Mouse (Mus musculus): ENCODE results near the gene Sln.

DNA sequence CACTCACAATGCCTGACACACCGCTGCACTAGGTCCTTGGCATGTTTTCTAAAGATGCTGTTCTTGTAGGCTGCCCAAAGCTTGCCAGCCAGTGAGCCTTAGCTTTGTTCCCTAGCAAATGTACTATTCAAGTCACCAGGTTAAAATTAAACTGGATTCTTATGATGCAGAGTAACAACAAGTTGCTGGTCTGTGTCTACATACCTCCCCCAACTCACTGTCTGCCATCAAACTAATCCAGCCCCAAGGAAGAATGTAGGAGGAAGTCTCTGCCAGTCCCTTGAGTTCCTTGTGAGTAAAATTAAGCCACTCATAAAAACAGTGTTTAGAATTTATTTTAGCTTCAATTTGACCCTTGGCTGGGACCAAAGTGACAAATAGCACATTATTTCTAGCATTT, 3.7 kb downstream of the Sln start:
- TF ChIP-seq CTCF (IDR thresholded peaks at IDR 0.05; ENCODE audit: low read depth) (no peak), EP300 (IDR thresholded peaks at IDR 0.05; ENCODE audit: low read depth) (no peak)
